Mouse (Mus musculus) common myeloid progenitor, adult 5-6 weeks (primary cell): ENCODE results near the gene Ccdc90b. TPM values are rescaled to one million over a fixed set of nuclear protein-coding genes. Genes with fewer than 3 reads are reported as not detected.
A peak's percentile ranks its signal among the peaks of the same experiment; 100 is the strongest.

ENCODE experiments used
- ATAC-seq: replicated peaks from 2 replicates; pipeline ENCODE4 v1.8.0; 2016; ENCODE audit warnings: low read depth, mild to moderate bottlenecking, moderate TSS enrichment, inconsistent platforms; ENCODE audit not compliant: poor library complexity, severe bottlenecking
- total RNA-seq: library from RNA; stranded (forward); fragments of 200-1000, 187-1606 nt; gene quantifications from 2 replicates; pipeline ENCODE4 v1.2.3, GENCODE M21; 2017

The Ccdc90b gene
- 30.3 and 34.0 TPM in 2 replicates for total RNA-seq

- peak; percentile 82 for ATAC-seq
These were observed at the start of gene Ccdc90b for GRCm38 (mm10) chr7:92560986-92561876. Gene Ccdc90b (plus strand): TSS chr7:92561149.

DNA sequence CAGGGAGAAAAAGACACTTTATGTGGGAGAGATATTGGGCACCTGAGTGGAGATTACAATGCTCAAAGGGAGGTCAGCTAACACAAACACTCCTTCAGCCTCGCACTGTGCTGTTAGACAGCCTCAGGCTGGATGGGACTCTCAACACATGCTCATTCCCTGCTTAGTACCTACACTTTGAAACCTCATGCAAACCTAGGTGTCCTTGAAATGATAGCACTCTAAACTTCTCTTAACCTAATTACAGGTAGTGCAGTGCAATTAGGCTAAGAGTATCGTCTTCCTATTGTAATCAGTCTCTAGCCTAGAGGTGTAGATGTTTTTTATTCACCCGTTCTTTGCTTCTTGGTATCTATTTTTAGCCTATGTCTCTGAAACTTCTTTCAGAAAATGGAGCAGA, 40.6 kb upstream of the Ccdc90b start:
- ATAC-seq = no peak

DNA sequence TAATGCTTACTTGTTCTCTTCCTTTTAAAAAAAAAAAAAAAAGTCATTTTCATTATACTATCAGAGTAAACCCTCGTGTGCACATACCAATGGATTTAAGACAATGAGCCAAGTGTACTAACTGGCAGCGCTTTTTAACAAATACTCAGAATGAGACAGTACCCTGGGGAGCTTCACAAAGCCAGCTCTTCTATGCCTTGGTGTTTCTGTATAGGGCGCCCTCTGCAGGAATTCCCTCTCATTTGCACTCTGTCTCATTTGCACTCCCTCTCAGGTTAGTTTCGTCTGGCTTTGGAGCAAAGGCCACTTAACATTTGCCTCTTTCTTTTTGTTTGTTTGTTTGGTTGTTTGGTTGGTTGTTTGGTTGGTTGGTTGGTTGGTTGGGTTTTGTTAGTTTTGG, 40.1 kb upstream of the Ccdc90b start:
- ATAC-seq = peak; percentile 99

GRCm38 (mm10) chr7:92529245-92529644, 31.7 kb upstream of the Ccdc90b start:
- ATAC-seq = no peak

DNA sequence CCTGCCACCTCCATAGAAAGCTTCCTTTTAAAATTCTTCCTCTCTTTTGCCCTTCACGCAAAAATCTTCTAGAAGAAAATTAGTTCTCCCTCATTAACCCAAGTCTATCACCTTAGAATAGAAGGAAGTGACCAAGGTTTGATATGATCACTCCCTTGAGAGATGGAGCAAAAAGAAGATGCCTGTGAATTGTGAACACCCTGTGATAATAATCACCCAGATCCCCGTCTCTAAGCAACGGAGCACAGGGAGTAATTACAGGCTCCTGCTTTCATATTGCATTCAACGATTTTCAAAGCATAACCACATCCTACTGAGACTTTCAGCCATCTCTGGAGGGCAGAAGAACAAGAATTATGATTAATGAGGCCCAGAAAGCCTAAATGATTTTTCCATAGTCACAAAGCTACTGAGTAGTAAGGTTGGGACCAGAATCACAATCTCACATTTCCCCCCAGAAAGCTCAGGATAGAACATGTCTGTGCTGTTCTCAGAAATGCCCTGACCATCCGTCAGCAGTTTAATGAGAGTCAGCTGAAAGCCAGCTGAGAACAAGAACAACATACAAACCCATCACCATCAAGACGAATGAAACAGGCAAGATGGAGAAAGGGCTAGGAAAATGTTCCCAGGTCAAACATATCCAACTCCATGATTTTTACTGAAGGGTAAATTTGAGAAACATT, 28.5 kb upstream of the Ccdc90b start:
- no peak for ATAC-seq

DNA sequence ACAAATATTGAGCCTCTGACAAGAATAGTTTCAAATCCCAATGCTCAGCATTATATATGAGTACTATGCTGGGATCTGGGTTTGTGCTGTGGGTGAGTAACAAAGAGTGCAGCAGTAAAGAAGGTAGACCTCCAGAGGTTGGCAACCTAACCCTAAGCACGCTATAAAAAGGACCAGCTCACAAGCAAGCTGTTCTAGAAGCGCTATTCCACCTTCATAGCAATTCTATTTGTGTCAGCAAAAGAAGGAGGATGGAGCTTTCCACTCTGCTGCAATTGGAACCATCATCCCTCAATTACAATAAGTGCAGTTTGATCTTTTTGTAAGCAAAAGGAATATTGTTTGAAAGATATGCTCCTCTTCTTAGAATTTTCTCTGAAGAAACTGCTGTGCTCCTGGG, 14.2 kb upstream of the Ccdc90b start:
- ATAC-seq = no peak

GRCm38 (mm10) chr7:92550248-92550989, 10.5 kb upstream of the Ccdc90b start:
- ATAC-seq = no peak

DNA sequence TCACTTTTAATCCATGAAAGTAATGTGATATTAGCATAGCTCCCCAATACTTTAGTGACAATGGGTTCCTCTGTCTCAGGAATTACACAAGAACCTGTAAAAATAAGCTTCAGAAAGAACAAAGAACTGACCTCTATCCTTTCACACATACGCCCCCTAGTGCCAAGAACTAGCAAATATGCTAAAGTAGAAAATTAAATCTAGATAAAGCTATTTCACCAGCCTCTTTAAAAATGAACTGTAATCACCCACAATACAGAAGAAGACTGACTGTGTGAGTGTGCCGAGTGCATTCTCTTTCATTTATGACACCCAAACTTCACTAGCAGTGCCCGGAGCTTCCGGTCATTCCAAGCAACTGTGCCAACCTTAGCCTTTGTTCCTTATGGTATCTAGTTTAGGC, 10.0 kb upstream of the Ccdc90b start:
- ATAC-seq = peak; percentile 94

DNA sequence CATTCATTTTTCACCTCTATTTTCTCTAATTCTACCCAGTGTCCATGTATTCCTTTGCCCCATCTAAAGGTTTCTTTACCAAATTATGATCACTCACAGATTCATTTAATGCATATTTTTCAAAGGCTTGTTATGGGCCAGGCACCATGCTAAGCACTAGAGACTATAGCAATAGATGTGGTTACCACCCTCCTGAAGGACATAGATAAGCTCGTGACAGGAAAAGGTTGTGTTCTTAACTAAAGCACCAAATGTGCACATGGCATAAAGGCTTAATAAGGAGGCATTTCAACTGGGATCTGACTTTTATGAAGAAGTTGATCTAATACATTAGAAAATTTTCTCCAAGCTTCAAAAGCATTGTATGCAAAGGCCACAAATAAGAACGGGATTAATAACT, 2.2 kb upstream of the Ccdc90b start:
- ATAC-seq = peak; percentile 66

DNA sequence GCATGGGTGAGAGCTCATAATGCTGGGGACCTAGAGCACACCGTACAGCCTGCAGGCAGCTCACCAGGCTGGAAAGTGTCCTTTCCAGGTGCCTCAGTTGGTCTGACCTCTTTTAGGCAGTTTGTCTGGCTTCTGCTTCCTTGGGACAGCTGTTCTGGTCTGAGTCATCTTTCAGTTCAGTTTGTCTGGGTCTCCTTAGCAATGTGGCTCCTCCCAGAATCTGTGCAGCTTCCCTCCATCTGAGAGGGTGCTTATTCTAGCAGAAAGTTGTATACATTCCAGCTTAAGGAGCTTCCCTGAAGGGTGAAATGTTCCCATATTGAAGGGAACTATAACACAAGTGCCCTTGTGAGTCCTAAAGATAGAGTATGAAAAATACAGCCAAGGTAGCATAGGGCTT, 5.8 kb downstream of the Ccdc90b start:
- no peak for ATAC-seq

DNA sequence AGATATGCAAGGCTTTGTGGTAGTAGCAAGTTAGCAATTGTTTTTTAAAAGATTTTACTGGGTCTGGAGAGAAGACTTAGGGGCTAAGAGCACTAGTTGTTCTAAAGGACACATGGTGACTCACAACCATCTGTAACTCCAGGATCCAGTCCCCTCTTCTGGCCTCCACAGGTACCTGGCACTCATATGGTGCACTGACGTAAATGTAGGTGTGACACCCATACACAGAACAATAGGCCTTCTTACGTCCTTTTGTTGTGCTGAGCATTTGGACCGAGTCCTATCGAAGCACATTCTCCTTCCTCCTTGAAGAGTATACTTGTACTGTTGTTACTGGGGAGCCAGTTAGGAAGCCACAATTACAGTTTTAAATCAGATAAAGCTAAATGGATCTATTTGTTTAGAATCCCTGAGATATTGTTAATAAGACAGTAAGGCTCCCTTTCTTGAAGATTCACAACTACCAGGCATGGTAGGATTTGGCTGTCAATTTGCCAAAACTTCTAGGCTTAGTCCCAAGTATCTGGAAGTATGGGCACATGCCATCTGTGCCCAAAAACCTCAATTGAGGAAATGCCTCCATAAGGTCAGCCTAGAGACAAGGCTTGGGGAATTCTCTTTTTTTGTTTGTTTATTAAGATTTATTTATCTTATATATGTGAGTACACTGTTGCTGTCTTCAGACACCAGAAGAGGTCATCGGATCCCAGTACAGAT, 19.7 kb downstream of the Ccdc90b start:
- no peak for ATAC-seq

DNA sequence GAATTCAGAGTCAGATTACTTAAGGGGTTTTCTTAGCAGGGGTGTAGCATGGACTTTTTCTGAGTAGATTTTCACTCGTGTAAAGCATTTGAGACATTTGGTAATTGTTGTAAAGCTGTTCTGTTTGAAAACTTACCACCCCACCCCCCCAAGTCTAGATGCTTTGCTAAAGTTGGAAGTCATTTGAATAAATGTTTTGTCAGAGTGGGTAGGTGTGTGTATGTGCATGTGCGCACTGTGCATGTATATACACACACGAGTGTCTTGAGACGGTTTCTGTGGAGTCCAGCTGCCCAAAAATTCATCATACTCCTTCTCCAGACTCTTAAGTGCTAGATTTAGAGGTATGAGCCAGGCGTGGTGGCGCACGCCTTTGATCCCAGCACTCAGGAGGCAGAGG, 22.6 kb downstream of the Ccdc90b start:
- no peak for ATAC-seq

GRCm38 (mm10) chr7:92589986-92590385, 29.0 kb downstream of the Ccdc90b start:
- ATAC-seq = no peak

DNA sequence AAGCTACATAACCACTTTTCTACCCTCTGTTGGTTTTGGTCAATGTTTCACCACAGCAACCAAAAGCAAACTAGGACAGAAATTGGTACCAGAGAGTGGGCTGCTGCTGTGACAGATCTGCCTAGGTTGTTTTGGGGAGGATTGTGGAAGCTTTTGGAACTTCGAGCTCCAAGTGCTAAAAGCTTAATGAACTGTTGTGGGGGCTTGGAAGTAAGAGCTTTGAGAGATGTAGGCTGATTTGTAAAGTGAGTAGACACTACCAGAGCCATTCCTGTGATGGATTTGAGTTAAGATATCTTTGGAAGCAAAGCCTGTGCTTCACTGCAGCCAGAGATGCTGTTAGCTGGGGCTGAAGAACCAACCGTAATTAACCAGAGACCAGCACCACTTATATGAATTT, 29.9 kb downstream of the Ccdc90b start:
- no peak for ATAC-seq

DNA sequence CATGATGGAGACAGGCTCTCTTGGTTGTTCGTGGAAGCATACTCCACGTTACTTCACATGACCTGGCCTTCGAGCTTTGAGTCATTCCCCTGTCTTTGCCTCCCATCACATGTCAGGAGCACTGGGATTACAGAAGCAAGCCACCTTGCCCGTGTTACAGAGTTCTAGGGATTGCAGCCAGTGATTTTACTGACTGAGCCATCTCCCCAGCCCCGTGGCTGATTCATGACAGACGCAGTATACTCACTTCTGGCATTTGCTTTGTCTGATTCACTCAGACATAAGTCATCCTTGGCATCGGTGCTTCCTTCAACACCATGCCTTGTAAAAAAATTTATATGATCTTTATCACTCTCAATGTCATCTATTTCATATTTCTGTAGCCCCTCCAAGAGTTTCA, 44.0 kb downstream of the Ccdc90b start:
- ATAC-seq = no peak

DNA sequence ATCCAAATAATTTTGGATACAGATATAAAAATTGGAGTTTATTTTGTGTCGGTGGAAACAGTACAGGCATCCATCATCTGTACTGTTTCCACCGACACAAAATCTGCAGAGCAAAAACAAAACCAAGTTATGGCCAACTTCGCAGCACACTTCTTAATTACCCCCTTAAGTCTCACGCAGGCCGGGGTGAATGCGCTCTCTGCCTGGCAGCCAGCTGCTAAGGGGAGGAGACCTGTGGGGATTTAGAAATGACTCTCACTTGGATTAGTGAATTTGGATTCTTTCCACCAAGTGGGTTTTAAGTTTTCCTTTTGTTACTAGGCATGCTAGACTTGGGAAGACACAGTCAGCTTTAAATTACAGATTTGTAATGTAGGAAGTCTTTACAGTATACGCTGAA, 49.9 kb downstream of the Ccdc90b start:
- no peak for ATAC-seq

DNA sequence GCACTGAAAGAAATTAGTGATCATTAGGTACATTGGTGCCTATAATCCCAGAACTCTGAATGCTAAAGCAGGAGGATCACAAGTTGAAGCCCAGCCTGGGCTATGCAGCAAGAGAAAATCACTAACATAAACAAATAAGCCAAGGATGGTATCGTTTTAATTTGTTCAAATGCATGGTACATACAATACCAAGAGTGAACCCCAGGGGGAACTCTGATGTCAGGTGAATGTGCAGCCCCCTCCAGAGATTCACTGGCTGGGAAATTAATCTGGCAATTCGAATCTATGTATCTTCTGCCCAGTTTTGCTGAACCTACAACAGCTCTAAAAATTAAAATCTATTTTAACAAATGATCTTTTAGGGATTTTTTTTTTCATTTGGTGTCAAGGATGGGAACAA, 63.5 kb downstream of the Ccdc90b start:
- ATAC-seq = peak; percentile 77

DNA sequence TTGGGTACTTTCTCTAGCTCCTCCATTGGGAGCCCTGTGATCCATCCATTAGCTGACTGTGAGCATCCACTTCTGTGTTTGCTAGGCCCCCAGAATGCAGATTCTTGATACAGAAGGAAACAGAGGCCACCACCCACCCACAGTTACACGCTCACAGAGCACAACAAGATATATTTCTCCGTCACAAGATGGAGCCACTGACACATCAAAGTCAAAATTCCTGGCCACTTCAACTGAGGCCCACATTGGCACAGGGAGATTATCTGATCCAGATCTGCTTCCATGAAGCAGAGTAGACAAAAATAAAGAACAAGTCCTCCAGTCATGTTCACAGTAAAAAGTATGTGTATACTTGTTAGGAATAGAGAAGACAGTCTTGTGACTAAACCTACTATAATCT, 69.2 kb downstream of the Ccdc90b start:
- ATAC-seq = peak; percentile 74
